Mouse (Mus musculus): ENCODE results near the gene Grxcr1. TPM values are rescaled to one million over a fixed set of nuclear protein-coding genes. Genes with fewer than 3 reads are reported as not detected.

Grxcr1 gene
- polyA plus RNA-seq, 1 experiment from 2014 or later: 0.15 TPM

DNA sequence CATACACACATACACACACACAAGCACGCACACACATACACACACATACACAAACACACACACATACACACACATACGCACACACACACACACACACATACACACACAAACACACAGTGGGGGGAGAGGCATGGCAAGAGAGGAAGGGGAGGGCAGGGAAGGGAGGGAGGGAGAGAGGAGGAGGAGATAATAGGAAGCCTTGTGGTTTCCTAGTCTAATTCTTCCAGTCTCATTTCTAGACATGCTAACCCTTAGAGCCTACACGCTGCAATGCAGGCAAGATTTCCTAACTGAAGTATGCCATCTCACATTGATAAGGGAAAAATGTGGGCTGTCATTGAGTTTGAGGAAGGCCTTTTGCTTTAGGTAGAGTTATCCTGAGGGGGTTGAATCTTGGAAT, 25.9 kb downstream of the Grxcr1 start:
- Histone ChIP-seq H3K9ac (ENCODE audit: low read depth, low read length) (no peak overlapping the region), H3K27ac (replicated peaks; ENCODE audit: low read depth, low read length) (no peak overlapping the region), H3K4me1 (ENCODE audit: control insufficient read depth, insufficient read depth, low read length) (no peaks in the 10 kb centered on the region), H3K27me3 (replicated peaks; ENCODE audit: control insufficient read depth, insufficient read depth, low read length) (no peaks in the 10 kb centered on the region), H3K4me3 (ENCODE audit: low read depth, low read length) (no peak overlapping the region), H3K4me2 (ENCODE audit: low read depth, low read length) (no peak overlapping the region), H3K36me3 (ENCODE audit: control insufficient read depth, insufficient read depth, low read length) (no peaks in the 10 kb centered on the region), H3K9me3 (ENCODE audit: control insufficient read depth, low read length) (no peaks in the 10 kb centered on the region)
- WGBS: 98% methylated on average over 3 of the region's 3 CpGs
- DNase-seq (ENCODE audit: low spot score): no peak
- ATAC-seq (ENCODE audit: low read depth): no peak

GRCm38 (mm10) chr5:68068694-68069093, 37.1 kb downstream of the Grxcr1 start:
- Histone ChIP-seq H3K27me3 (replicated peaks; ENCODE audit: control insufficient read depth, insufficient read depth, low read length) (no peaks in the 10 kb centered on the region), H3K4me1 (ENCODE audit: control insufficient read depth, insufficient read depth, low read length) (no peaks in the 10 kb centered on the region), H3K27ac (replicated peaks; ENCODE audit: low read depth, low read length) (no peak overlapping the region), H3K36me3 (ENCODE audit: control insufficient read depth, insufficient read depth, low read length) (no peaks in the 10 kb centered on the region), H3K4me3 (ENCODE audit: low read depth, low read length) (no peak overlapping the region), H3K4me2 (ENCODE audit: low read depth, low read length) (no peak overlapping the region), H3K9me3 (ENCODE audit: control insufficient read depth, low read length) (no peaks in the 10 kb centered on the region), H3K9ac (ENCODE audit: low read depth, low read length) (no peak overlapping the region)
- DNase-seq (ENCODE audit: low spot score): no peak
- no peak for ATAC-seq (ENCODE audit: low read depth)
- WGBS: 70% methylated on average over 4 of the region's 4 CpGs

- no peaks in the 10 kb centered on the region for H3K4me1 ChIP-seq (ENCODE audit: control insufficient read depth, insufficient read depth, low read length)
- 78% methylated on average over 3 of the region's 3 CpGs for WGBS
- no peak overlapping the region for H3K27ac ChIP-seq (replicated peaks; ENCODE audit: low read depth, low read length)
- DNase-seq (ENCODE audit: low spot score): no peak
- no peaks in the 10 kb centered on the region for H3K27me3 ChIP-seq (replicated peaks; ENCODE audit: control insufficient read depth, insufficient read depth, low read length)
- ATAC-seq (ENCODE audit: low read depth): no peak
- H3K4me2 ChIP-seq (ENCODE audit: low read depth, low read length): no peak overlapping the region
- H3K36me3 ChIP-seq (ENCODE audit: control insufficient read depth, insufficient read depth, low read length): no peaks in the 10 kb centered on the region
- no peak overlapping the region for H3K9ac ChIP-seq (ENCODE audit: low read depth, low read length)
- H3K4me3 ChIP-seq (ENCODE audit: low read depth, low read length): no peak overlapping the region
- H3K9me3 ChIP-seq (ENCODE audit: control insufficient read depth, low read length): no peaks in the 10 kb centered on the region
Observed at GRCm38 (mm10) chr5:68070308-68070707, 38.7 kb downstream of the Grxcr1 start.

GRCm38 (mm10) chr5:68071857-68072256, 40.2 kb downstream of the Grxcr1 start:
- Histone ChIP-seq H3K4me1 (ENCODE audit: control insufficient read depth, insufficient read depth, low read length) (no peaks in the 10 kb centered on the region), H3K27me3 (replicated peaks; ENCODE audit: control insufficient read depth, insufficient read depth, low read length) (no peaks in the 10 kb centered on the region), H3K36me3 (ENCODE audit: control insufficient read depth, insufficient read depth, low read length) (no peaks in the 10 kb centered on the region), H3K9ac (ENCODE audit: low read depth, low read length) (no peak overlapping the region), H3K4me3 (ENCODE audit: low read depth, low read length) (no peak overlapping the region), H3K9me3 (ENCODE audit: control insufficient read depth, low read length) (no peaks in the 10 kb centered on the region), H3K4me2 (ENCODE audit: low read depth, low read length) (no peak overlapping the region), H3K27ac (replicated peaks; ENCODE audit: low read depth, low read length) (no peak overlapping the region)
- WGBS: 84% methylated on average over 4 of the region's 4 CpGs
- DNase-seq (ENCODE audit: low spot score): no peak
- ATAC-seq (ENCODE audit: low read depth): no peak

DNA sequence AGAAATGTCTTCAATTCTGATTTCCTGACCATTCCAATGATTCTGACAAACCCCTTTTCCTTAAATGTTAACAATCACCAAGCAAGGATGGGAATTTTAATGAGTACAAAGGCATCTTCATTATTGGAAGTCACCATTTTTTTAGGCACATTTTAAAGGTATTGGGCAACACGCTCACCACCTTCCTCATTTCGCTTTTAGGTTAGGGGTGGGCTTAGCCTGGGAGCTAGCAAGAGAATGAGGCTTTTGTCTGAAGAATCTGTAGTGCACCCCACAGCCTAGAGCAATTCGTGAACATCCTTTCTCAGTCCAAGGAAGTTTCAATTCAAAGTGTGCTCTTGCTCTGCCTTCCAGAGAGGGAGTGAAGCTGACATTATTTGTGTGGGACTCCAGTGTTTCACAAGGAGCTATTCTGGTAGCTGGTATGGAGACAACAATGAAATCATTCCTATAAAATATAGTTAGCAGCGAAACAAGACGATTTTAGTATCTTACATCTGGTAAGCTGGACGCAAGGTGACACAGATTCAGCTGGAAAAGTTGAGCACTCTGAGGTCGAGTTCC, 55.0 kb downstream of the Grxcr1 start:
- no peak for DNase-seq (ENCODE audit: low spot score)
- Histone ChIP-seq H3K27ac (replicated peaks; ENCODE audit: low read depth, low read length) (no peak overlapping the region), H3K4me3 (ENCODE audit: low read depth, low read length) (no peak overlapping the region), H3K9me3 (ENCODE audit: control insufficient read depth, low read length) (no peaks in the 10 kb centered on the region), H3K9ac (ENCODE audit: low read depth, low read length) (no peak overlapping the region), H3K27me3 (replicated peaks; ENCODE audit: control insufficient read depth, insufficient read depth, low read length) (no peaks in the 10 kb centered on the region), H3K36me3 (ENCODE audit: control insufficient read depth, insufficient read depth, low read length) (no peaks in the 10 kb centered on the region), H3K4me1 (ENCODE audit: control insufficient read depth, insufficient read depth, low read length) (no peaks in the 10 kb centered on the region), H3K4me2 (ENCODE audit: low read depth, low read length) (no peak overlapping the region)
- WGBS: 51% methylated on average over 7 of the region's 7 CpGs
- ATAC-seq (ENCODE audit: low read depth): no peak

DNA sequence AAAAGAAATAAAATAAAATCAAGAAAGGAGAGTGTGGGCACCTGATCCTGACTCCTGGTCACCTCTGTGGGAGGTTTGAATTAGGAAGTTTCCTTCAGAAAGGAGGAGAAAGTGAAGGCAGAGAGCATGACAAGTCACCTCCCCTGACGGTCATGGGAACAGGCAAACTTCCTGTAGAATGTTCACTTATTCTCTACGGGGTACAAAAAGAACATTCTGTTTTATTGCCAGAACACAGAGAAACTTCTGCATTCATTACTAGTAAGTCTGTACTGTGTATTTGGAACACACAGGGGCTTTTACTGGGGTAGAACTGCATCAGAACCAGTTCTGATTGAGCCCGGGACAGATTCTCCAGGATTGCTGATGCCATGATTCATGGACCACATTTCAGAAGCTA, 55.5 kb downstream of the Grxcr1 start:
- DNase-seq (ENCODE audit: low spot score) (no peak), ATAC-seq (ENCODE audit: low read depth) (no peak)
- Histone ChIP-seq H3K4me3 (ENCODE audit: low read depth, low read length) (no peak overlapping the region), H3K36me3 (ENCODE audit: control insufficient read depth, insufficient read depth, low read length) (no peaks in the 10 kb centered on the region), H3K27ac (replicated peaks; ENCODE audit: low read depth, low read length) (no peak overlapping the region), H3K27me3 (replicated peaks; ENCODE audit: control insufficient read depth, insufficient read depth, low read length) (no peaks in the 10 kb centered on the region), H3K4me2 (ENCODE audit: low read depth, low read length) (no peak overlapping the region), H3K9me3 (ENCODE audit: control insufficient read depth, low read length) (no peaks in the 10 kb centered on the region), H3K4me1 (ENCODE audit: control insufficient read depth, insufficient read depth, low read length) (no peaks in the 10 kb centered on the region), H3K9ac (ENCODE audit: low read depth, low read length) (no peak overlapping the region)
- 46% methylated on average over 3 of the region's 3 CpGs for WGBS

DNA sequence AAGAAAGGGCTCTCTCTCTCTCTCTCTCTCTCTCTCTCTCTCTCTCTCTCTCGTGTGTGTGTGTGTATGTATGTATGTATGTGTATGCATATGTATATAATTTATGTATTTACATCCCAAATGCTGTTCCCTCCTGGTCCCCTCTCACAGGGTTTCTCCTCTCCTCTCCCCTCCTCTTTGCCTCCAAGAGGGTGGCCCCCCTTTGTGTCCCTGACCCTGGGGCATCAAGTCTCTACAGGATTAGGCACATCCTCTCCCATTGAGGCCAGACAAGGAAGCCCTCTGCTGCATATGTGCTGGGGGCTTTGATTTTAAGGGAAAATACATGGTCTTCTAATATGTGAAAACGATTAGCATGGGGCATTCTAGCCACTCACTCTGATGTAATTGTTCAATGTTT, 61.5 kb downstream of the Grxcr1 start:
- no peak overlapping the region for H3K4me3 ChIP-seq (ENCODE audit: low read depth, low read length)
- no peak overlapping the region for H3K27ac ChIP-seq (replicated peaks; ENCODE audit: low read depth, low read length)
- no peak overlapping the region for H3K9ac ChIP-seq (ENCODE audit: low read depth, low read length)
- 48% methylated on average over 2 of the region's 2 CpGs for WGBS
- H3K36me3 ChIP-seq (ENCODE audit: control insufficient read depth, insufficient read depth, low read length): no peaks in the 10 kb centered on the region
- no peak overlapping the region for H3K4me2 ChIP-seq (ENCODE audit: low read depth, low read length)
- no peaks in the 10 kb centered on the region for H3K9me3 ChIP-seq (ENCODE audit: control insufficient read depth, low read length)
- ATAC-seq (ENCODE audit: low read depth) (no peak), DNase-seq (ENCODE audit: low spot score) (no peak)
- H3K4me1 ChIP-seq (ENCODE audit: control insufficient read depth, insufficient read depth, low read length): no peaks in the 10 kb centered on the region; the same call in 1 of the 2 replicates
- no peaks in the 10 kb centered on the region for H3K27me3 ChIP-seq (replicated peaks; ENCODE audit: control insufficient read depth, insufficient read depth, low read length)

DNA sequence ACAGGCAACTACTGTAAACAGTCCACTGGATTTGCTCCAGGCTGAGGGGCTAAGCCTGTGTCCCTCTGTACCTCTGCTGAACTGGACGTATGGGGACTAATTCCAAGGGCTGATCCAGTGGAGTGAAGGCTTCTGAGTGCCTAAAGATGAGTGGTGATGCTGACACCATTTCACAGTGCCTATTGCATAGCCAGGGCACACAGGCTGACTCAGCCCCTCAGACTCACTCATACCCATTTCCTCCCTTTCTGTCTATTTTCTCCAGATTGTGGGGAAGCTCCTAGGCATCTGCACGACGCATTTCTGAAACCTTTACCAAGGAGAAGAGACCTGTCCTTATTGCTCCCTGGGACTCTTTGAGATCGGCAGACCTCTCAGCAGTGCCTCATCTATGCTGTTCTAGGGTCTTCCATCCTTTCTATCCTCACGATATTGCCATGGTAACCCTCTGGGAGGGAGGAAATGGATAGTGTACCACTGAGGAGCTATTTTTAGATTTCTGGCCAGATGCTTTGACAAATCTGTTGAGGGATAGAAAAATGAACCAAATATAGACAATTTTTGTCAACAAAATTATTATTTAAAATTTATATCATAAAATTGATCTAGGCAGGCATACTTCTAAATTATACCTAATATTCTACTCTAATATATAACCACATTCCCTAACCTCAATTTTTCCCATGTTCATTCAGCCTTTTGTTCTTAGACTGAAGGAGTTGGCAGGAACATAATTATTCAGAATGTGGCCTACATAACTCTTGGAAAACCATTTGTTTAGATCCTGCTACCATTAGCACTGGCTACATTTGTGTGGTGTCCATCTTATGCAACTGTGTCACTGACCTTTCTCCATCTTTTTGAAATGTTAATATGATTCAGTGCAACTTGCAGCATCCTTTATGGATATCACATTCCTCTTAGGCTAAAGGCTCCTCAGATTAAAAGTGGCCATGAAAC, 66.3 kb downstream of the Grxcr1 start:
- H3K27me3 ChIP-seq (replicated peaks; ENCODE audit: control insufficient read depth, insufficient read depth, low read length): no peaks in the 10 kb centered on the region
- H3K27ac ChIP-seq (replicated peaks; ENCODE audit: low read depth, low read length): no peak overlapping the region
- H3K9me3 ChIP-seq (ENCODE audit: control insufficient read depth, low read length): no peaks in the 10 kb centered on the region
- DNase-seq (ENCODE audit: low spot score): no peak
- WGBS: 83% methylated on average over 5 of the region's 5 CpGs
- no peak overlapping the region for H3K4me2 ChIP-seq (ENCODE audit: low read depth, low read length)
- no peak for ATAC-seq (ENCODE audit: low read depth)
- no peaks in the 10 kb centered on the region for H3K36me3 ChIP-seq (ENCODE audit: control insufficient read depth, insufficient read depth, low read length)
- H3K4me3 ChIP-seq (ENCODE audit: low read depth, low read length): no peak overlapping the region
- no peaks in the 10 kb centered on the region for H3K4me1 ChIP-seq (ENCODE audit: control insufficient read depth, insufficient read depth, low read length)
- H3K9ac ChIP-seq (ENCODE audit: low read depth, low read length): no peak overlapping the region

Measured in embryonic facial prominence, embryonic 14.5 days (tissue).